Mouse (Mus musculus): Measurements from ENCODE around the gene Ltv1.

DNA sequence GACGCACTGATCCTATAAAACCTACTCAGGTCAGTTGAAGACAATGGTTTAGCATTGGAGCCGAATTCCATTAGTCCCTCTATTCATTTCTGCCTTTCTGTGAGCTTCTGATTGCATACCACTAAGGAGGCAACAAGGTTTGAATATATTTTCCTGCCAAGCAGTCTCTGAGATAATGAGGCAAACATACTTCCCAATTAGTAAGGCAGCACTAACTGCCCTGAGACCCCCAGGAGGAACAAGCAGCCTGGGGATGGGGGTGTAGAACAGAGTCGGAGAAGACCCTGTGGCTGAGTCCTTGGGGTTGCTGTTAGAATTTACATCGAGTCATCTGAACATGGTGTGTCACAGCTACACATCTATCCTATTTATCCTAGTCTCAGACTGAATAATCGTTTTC lies 37.6 kb downstream of the Ltv1 start:
- TF ChIP-seq POLR2A (IDR thresholded peaks at IDR 0.05; ENCODE audit: extremely low read depth, insufficient read depth, low read length) (no peak), CTCF (IDR thresholded peaks at IDR 0.05; ENCODE audit: extremely low read depth, insufficient read depth, low read length) (no peak)

Data from cortical plate, adult 2 months (tissue).